Mouse (Mus musculus) MEL (cell line): ENCODE measurements around the gene Fmnl1.

Experiments
- CHD1 ChIP-seq: IDR thresholded peaks from 2 replicates; pipeline ENCODE4 v1.6.1; 2012; ENCODE audit warnings: low read depth, mild to moderate bottlenecking, inconsistent platforms, low read length, improper control_type of control experiment
- CTCF ChIP-seq, 3 experiments: IDR thresholded peaks in 2 of 3; conservative IDR thresholded peaks in 1 of 3; 2 replicates each; pipeline ENCODE4 v1.5.1; 2011 to 2012; ENCODE audit warnings: low read length in 3 of 3, low read depth in 2 of 3, mild to moderate bottlenecking in 2 of 3, improper control_type of control experiment in 1 of 3, inconsistent platforms in 1 of 3, mixed read lengths in 1 of 3, moderate library complexity in 1 of 3; ENCODE audit not compliant: control insufficient read depth in 1 of 3, insufficient read depth in 1 of 3, poor library complexity in 1 of 3, severe bottlenecking in 1 of 3
- ETS1 ChIP-seq: IDR thresholded peaks from 2 replicates; pipeline ENCODE4 v1.6.1; 2012; ENCODE audit warnings: low read depth, mild to moderate bottlenecking, inconsistent platforms, low read length, improper control_type of control experiment, moderate library complexity
- GABPA ChIP-seq: IDR thresholded peaks from 2 replicates; pipeline ENCODE4 v1.6.1; 2012; ENCODE audit warnings: low read depth, mild to moderate bottlenecking, inconsistent platforms, low read length, improper control_type of control experiment, moderate library complexity
- HCFC1 ChIP-seq: IDR thresholded peaks from 2 replicates; pipeline ENCODE4 v1.6.1; 2012; ENCODE audit warnings: low read depth, mild to moderate bottlenecking, inconsistent platforms, low read length, improper control_type of control experiment, moderate library complexity
- KAT2A ChIP-seq: conservative IDR thresholded peaks from 2 replicates; pipeline ENCODE4 v1.6.1; 2012; ENCODE audit warnings: low read depth, low read length, improper control_type of control experiment, inconsistent platforms
- MAFK ChIP-seq: IDR thresholded peaks from 2 replicates; pipeline ENCODE4 v1.6.1; 2011; ENCODE audit warnings: low read depth, mild to moderate bottlenecking, low read length, improper control_type of control experiment, borderline replicate concordance
- MAX ChIP-seq: IDR thresholded peaks from 2 replicates; pipeline ENCODE4 v1.6.1; 2011; ENCODE audit warnings: low read length, improper control_type of control experiment
- MYC ChIP-seq: IDR thresholded peaks from 2 replicates; pipeline ENCODE4 v1.6.1; 2011; ENCODE audit warnings: low read depth, mild to moderate bottlenecking, low read length, improper control_type of control experiment, moderate library complexity
- NELFE ChIP-seq: IDR thresholded peaks from 2 replicates; pipeline ENCODE4 v1.6.1; 2011; ENCODE audit warnings: low read depth, low read length, improper control_type of control experiment
- POLR2A ChIP-seq, 2 experiments: IDR thresholded peaks; 2 replicates each; pipeline ENCODE4 v1.6.1; 2011 to 2012; ENCODE audit warnings: low read length in 2 of 2, mild to moderate bottlenecking in 2 of 2, control low read depth in 1 of 2, improper control_type of control experiment in 1 of 2, low read depth in 1 of 2, moderate library complexity in 1 of 2; ENCODE audit not compliant: control insufficient read depth in 1 of 2, insufficient read depth in 1 of 2, poor library complexity in 1 of 2
- RCOR1 ChIP-seq: IDR thresholded peaks from 2 replicates; pipeline ENCODE4 v1.6.1; 2012; ENCODE audit warnings: low read depth, mild to moderate bottlenecking, inconsistent platforms, low read length, improper control_type of control experiment
- SMC3 ChIP-seq: IDR thresholded peaks from 2 replicates; pipeline ENCODE4 v1.6.1; 2011; ENCODE audit warnings: low read depth, low read length, improper control_type of control experiment

DNA sequence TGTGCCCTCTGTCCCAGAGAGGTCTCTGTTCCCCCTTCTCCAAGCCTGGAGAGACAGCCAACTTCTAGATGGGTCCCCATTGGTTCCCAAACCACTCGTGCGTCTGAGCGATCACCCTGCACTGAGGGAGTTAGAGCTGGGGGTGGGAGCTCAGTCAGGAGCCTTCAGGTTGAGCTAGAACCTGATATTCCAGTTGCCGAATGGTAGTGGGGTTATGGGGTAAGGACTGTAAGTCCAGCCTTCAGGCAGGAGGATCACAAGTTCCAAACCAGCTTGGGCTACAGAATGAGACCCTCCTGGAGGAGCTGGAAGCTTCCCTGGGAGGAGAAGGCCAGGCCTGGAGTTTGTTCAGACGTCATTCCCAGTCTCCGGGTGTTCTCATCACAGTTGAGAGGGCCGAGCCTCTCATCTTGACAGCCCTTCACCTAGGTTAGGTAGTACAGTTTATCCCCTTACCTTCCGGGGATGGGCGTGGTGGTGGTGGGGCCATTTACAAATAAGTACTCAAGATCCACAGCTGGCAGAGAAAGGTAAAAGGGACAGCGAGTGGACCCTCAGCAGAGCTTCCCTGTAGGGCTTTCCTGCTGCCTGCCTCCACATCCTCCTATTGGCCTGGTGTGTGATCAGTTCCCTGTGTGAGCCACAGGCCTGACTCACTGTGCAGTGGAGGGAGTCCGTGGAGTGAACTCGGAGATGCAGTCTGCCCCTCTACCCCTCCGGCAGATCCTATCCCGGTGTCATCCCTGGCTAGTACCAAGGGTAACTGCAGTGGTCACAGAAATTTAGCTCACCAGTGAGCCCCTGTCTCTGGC is 30.8 kb upstream of the Fmnl1 start:
- TF ChIP-seq GABPA (no peak), NELFE (no peak), KAT2A (no peak), CTCF (IDR thresholded peaks at IDR 0.05 in 2 of 3, conservative IDR thresholded peaks at IDR 0.05 in 1 of 3; ENCODE audit: control insufficient read depth in 1 of 3, insufficient read depth in 1 of 3, low read depth in 2 of 3, low read length in 3 of 3, poor library complexity in 1 of 3, severe bottlenecking in 1 of 3) (no peak), MAFK (no peak), MAX (no peak), RCOR1 (no peak), SMC3 (no peak), ETS1 (no peak), POLR2A (IDR thresholded peaks at IDR 0.05; ENCODE audit: control insufficient read depth in 1 of 2, insufficient read depth in 1 of 2, low read depth in 1 of 2, low read length in 2 of 2, poor library complexity in 1 of 2) (no peak), MYC (no peak), HCFC1 (no peak), CHD1 (no peak)
